Mouse (Mus musculus) olfactory bulb, adult 2 months (tissue): ENCODE results near the gene Sstr4. TPM values are rescaled to one million over a fixed set of nuclear protein-coding genes. Genes with fewer than 3 reads are reported as not detected.
A peak's percentile ranks its signal among the peaks of the same experiment; 100 is the strongest.

Source experiments
- H3K27ac ChIP-seq: fragments of 200-500 bp; 2 replicates; pipeline ENCODE4 v1.5.1; 2012; ENCODE audit warnings: low read depth, low read length; ENCODE audit not compliant: insufficient read depth
- H3K4me1 ChIP-seq: fragments of 200-500 bp; 2 replicates; pipeline ENCODE4 v1.6.1; 2012; ENCODE audit warnings: low read length; ENCODE audit not compliant: control insufficient read depth, insufficient read depth
- H3K4me3 ChIP-seq: fragments of 200-500 bp; 2 replicates; pipeline ENCODE4 v1.5.1; 2012; ENCODE audit warnings: mild to moderate bottlenecking, low read depth, low read length, moderate library complexity; ENCODE audit not compliant: insufficient read depth
- CTCF ChIP-seq: fragments of 200-500 bp; IDR thresholded peaks from 2 replicates; pipeline ENCODE4 v1.5.1; 2012; ENCODE audit warnings: low read depth, mild to moderate bottlenecking, low read length, moderate library complexity; ENCODE audit not compliant: insufficient read depth
- POLR2A ChIP-seq: fragments of 200-500 bp; IDR thresholded peaks from 2 replicates; pipeline ENCODE4 v1.6.1; 2012; ENCODE audit warnings: mild to moderate bottlenecking, low read depth, low read length, moderate library complexity; ENCODE audit not compliant: insufficient read depth
- WGBS: fragments of 180-500 bp; shearing (Covaris S2); methylation state at CpG from one replicate; pipeline ENCODE4 v1.1.7; 2018; 5-methylcytosine and 5-hydroxymethylcytosine counted together
- polyA plus RNA-seq: library from polyadenylated mRNA; stranded (reverse); fragments of >200 nt; gene quantifications from 2 replicates; pipeline ENCODE4 v1.2.4, GENCODE M21; 2012; ENCODE audit warnings: low replicate concordance; ENCODE audit not compliant: missing spikeins, insufficient read depth, insufficient read length

The Sstr4 gene
- polyA plus RNA-seq, 1 experiment, result not detected

DNA sequence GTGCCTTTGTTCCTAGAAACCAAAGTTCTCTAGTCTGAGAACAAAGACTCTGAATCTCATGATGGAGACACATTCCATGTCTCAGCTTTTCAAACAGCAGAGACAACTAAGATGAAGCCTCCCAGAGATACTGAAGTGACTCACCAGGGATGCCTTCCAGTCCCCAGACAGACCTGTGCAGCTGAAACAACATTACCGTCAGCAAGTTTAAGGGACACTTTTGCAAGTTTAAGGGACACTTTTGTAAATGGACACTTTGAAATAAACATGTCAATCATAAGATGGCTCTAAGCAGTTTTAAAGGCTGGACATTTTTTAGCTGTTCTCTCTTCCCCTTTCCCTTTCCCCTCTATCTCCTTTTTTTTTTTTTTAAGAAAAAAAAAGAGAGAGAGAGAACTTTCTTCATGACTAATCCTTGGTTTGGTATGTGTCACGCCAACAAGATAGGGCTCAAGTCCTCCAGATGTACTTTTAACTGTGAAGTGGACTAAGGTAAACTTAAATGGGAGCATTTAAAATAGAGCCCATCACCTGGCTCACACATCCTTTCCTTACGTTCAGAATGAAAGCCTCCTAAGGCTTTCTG, 44.6 kb downstream of the Sstr4 start:
- TF ChIP-seq CTCF (no peak), POLR2A (no peak)
- H3K4me1 ChIP-seq, result no peaks in the 10 kb centered on the region; the same call in 1 of the 2 replicates
- 88% methylated on average over 3 of the region's 3 CpGs for WGBS
- H3K4me3 ChIP-seq, result no peak overlapping the region
- no peak overlapping the region for H3K27ac ChIP-seq

DNA sequence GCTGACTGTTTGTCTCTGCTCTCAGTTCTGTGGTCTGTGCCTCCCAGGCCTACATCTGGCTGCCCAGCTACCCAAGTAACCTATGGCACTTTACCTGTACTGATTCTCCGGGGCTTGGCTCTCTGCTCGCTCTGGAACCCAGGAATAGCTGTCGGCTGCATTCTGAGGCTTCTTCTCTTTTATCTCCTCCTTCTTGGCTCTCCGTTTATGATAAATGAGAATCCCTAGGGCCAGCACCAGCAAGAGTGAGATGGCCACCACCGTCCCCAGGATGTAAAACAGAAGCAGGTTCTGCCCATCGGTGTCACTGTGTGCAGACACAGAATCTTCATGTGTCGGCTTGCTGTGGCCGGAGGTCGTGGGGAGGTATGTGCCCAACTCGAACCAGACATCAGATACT, 46.3 kb downstream of the Sstr4 start:
- TF ChIP-seq CTCF (no peak), POLR2A (no peak)
- Histone ChIP-seq H3K27ac (no peak overlapping the region), H3K4me3 (no peak overlapping the region), H3K4me1 (no peaks in the 10 kb centered on the region; the same call in 1 of the 2 replicates)
- 89% methylated on average over 10 of the region's 10 CpGs for WGBS

DNA sequence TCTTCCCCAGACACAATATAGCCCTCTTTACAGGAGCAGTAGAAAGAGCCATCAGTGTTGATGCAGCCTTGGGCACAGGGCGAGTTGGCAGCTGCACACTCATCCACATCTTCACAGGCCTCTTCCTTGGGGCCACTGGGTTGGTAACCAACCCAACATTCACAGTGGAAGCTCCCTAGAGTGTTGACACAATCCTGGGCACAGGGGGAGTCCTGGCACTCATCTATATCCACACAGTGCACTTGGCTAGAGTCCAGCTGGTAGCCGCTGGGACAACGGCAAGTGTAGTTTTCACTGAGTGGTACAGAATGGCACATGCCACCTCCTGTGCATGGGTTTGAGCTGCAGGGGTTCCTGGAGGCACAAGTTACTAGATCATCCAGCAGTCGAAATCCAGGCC, 47.0 kb downstream of the Sstr4 start:
- 59% methylated on average over 4 of the region's 4 CpGs for WGBS
- Histone ChIP-seq H3K4me1 (no peaks in the 10 kb centered on the region; the same call in 1 of the 2 replicates), H3K27ac (no peak overlapping the region), H3K4me3 (no peak overlapping the region)
- TF ChIP-seq CTCF (no peak), POLR2A (no peak)

DNA sequence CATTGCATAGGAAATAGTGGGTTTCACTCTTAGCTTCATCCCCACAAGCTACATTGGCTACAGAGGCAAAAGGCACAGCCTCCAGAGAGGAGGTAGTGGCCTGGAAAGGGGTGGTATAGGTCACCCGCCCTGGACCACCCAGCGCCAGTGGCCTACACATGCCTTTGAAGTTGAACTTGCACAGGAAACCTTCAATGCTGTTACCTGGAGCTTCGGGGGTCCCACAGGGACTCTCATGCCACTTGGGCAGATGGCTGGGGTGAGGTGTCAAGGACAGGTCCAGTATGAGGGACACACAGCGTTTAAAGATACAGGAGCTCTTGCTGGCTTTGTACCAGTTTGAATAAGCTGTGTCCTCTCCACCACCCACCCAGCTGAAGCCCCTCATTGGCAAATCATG, 47.6 kb downstream of the Sstr4 start:
- H3K4me1 ChIP-seq, result no peaks in the 10 kb centered on the region; the same call in 1 of the 2 replicates
- no peak overlapping the region for H3K27ac ChIP-seq
- 85% methylated on average over 4 of the region's 4 CpGs for WGBS
- TF ChIP-seq POLR2A (no peak), CTCF (no peak)
- peak overlapping the region; percentile 10; the same call in 1 of the 2 replicates for H3K4me3 ChIP-seq

DNA sequence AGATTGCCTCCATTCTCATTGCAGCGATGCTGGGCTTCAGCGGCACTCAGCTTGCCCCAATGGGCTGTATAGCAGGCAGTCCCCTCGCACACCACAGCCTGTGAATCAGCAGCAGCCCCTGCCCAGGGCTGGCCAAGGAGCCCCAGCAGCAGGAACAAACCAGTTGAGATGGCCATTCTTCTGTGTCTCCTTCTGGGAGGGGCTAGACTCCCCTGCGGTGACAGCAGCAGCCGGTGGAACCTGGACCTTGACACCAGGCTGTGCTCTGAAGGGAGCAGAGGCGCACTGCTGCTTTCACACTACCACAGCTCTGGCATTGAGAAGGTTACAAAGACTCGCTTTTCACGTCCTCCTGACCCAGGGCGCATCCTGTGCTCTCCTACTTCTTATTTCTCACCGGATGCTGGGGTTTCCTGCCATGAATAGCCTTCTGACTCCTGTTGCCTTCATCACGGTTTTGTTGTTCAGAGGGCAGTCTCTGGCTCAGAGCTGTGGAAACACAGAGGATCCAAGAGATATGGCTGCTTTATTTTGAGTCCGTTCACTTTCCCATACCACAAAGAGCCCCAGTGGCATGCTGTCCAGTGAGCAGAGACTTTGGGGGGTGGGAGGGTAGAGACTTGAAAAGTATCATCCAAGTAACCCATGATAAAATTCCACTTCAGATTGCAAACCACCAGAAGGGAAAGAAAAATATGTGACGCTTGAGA, 48.3 kb downstream of the Sstr4 start, which contains the start of gene Cd93:
Gene Cd93, minus strand, starts transcription at position 315 of the 710 bp plus-strand sequence.
- no peak for TF ChIP-seq CTCF
- TF ChIP-seq POLR2A, result no peak
- H3K27ac ChIP-seq, result no peak within 1 kb of the TSS
- 71% methylated on average over 13 of the region's 13 CpGs for WGBS
- no peaks in the 10 kb centered on the region; the same call in 1 of the 2 replicates for H3K4me1 ChIP-seq
- peak within 1 kb of the TSS; percentile 10; the same call in 1 of the 2 replicates for H3K4me3 ChIP-seq

DNA sequence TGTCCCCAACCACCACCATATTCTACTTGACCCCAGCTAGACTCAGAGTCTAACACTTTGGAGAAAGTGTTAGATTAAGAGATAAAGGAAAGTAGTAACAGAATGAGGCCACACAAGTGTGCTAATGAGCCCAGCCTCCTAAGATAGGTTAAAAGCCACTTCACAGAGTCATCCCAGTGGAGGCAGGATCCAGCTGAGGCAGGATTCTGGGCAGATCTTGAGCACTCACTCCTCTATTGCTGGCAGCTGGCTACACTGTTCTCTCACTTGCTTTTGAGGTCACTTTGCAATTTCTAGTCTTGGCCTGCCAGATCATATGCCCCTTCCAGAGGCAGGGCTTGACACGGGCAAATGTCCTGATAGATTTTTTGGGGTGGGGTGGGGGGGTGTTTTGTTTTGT, 49.3 kb downstream of the Sstr4 start:
- H3K27ac ChIP-seq, result no peak overlapping the region
- H3K4me3 ChIP-seq, result no peak overlapping the region
- no peaks in the 10 kb centered on the region; the same call in 1 of the 2 replicates for H3K4me1 ChIP-seq
- no peak for TF ChIP-seq CTCF
- no peak for TF ChIP-seq POLR2A
- 72% methylated on average over 1 of the region's 1 CpGs for WGBS

DNA sequence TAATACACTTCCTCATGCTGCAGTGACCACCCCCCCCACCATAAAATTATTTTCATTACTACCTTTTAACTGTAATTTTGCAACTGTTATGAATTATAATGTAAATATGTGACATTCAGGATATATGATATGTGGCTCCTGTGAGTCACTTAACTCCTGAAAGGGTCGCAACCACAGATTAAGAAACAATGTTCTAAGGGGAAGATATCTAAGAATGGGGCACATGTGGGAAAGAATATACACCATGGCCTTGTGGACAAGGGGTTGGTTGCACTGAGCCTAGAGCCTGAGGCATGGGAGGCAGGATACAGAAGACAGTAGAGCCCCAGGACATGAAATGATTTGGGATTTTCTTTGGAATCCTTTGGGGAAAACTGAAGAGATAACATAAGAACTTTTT, 50.5 kb downstream of the Sstr4 start:
- WGBS, result 94% methylated on average over 1 of the region's 1 CpGs

More for the DNA sequence above, 50.5 kb downstream of the Sstr4 start:
- H3K4me3 ChIP-seq, result no peak overlapping the region
- H3K4me1 ChIP-seq, result no peaks in the 10 kb centered on the region; the same call in 1 of the 2 replicates
- H3K27ac ChIP-seq, result no peak overlapping the region
- TF ChIP-seq POLR2A (no peak), CTCF (no peak)

Other genes with a start within 250 kb of the Sstr4 start
- gene Thbd, start 12.8 kb downstream of the Sstr4 start, polyA plus RNA-seq, result not detected in 2 replicates
- not detected in 2 replicates for gene Cd93, start 48.2 kb downstream of the Sstr4 start, polyA plus RNA-seq